Mouse (Mus musculus) spleen, adult 2 months (tissue): ENCODE data around the gene Mrpl37.

ENCODE experiments used
- CTCF ChIP-seq: fragments of 200-500 bp; IDR thresholded peaks from 2 replicates; pipeline ENCODE4 v1.5.1; 2011; ENCODE audit warnings: mild to moderate bottlenecking, inconsistent platforms; ENCODE audit not compliant: insufficient read depth, insufficient read length, insufficient replicate concordance; ENCODE audit errors: extremely low read depth
- POLR2A ChIP-seq: fragments of 200-500 bp; IDR thresholded peaks from 2 replicates; pipeline ENCODE4 v1.6.1; 2011; ENCODE audit warnings: low read depth, low read length, inconsistent platforms

DNA sequence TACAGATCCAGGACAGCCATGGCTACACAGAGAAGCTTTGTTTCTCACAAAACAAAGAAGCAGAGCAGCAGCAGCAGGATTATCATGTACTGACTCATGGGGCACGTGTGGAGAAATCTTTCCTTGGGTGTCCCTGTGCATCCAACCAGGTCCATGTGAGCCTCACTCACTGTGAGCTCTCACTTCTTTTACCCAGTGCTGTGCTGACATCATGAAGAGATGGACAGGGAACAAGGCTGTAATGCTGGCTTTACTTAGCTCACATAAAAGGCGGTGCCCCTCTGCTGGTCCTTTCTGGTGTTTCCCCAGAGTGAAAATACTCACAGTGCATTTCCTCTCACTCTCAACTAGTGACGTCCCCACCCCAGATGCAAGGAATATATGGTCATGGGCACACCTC, 45.2 kb downstream of the Mrpl37 start:
- TF ChIP-seq POLR2A (no peak), CTCF (no peak)
